Mouse (Mus musculus) E14TG2a.4 (cell line): ENCODE measurements around the gene Cd3d.

Experiments used
- H3K27me3 ChIP-seq: 2 replicates; pipeline ENCODE4 v1.6.1; 2014; ENCODE audit warnings: low read length, control low read depth; ENCODE audit not compliant: insufficient read depth
- H3K36me3 ChIP-seq: 2 replicates; pipeline ENCODE4 v1.6.1; 2014; ENCODE audit warnings: low read length, control low read depth; ENCODE audit not compliant: insufficient read depth
- H3K4me1 ChIP-seq: replicated peaks from 2 replicates; pipeline ENCODE4 v1.6.1; 2014; ENCODE audit warnings: low read depth, low read length, control low read depth
- H3K4me3 ChIP-seq: replicated peaks from 2 replicates; pipeline ENCODE4 v1.5.1; 2014; ENCODE audit warnings: mild to moderate bottlenecking, low read length
- H3K9me3 ChIP-seq: 2 replicates; pipeline ENCODE4 v1.6.1; 2014; ENCODE audit warnings: low read length, control low read depth
- CTCF ChIP-seq: conservative IDR thresholded peaks from 2 replicates; pipeline ENCODE4 v1.5.1; 2014; ENCODE audit warnings: low read length
- NANOG ChIP-seq: IDR thresholded peaks from 2 replicates; pipeline ENCODE4 v1.6.1; 2014; ENCODE audit warnings: borderline replicate concordance, low read length, mixed read lengths
- POU5F1 ChIP-seq: IDR thresholded peaks from 2 replicates; pipeline ENCODE4 v1.6.1; 2014; ENCODE audit warnings: low read length, borderline replicate concordance

The Cd3d gene

GRCm38 (mm10) chr9:45014879-45015278, 33.3 kb downstream of the Cd3d start:
- Histone ChIP-seq H3K27me3 (no peaks in the 10 kb centered on the region; the same call in 1 of the 2 replicates), H3K9me3 (no peaks in the 10 kb centered on the region), H3K36me3 (no peaks in the 10 kb centered on the region), H3K4me3 (no peak overlapping the region), H3K4me1 (peaks cover 3% of the 10 kb centered on the region; the same call in 1 of the 2 replicates)
- TF ChIP-seq CTCF = no peak
- no peak for TF ChIP-seq NANOG
- no peak for TF ChIP-seq POU5F1

GRCm38 (mm10) chr9:45015841-45016240, 34.3 kb downstream of the Cd3d start:
- no peaks in the 10 kb centered on the region for H3K36me3 ChIP-seq
- no peak overlapping the region for H3K4me3 ChIP-seq
- TF ChIP-seq NANOG (no peak), POU5F1 (no peak), CTCF (no peak)
- no peaks in the 10 kb centered on the region for H3K9me3 ChIP-seq
- H3K4me1 ChIP-seq = peaks cover 3% of the 10 kb centered on the region; the same call in 1 of the 2 replicates
- no peaks in the 10 kb centered on the region; the same call in 1 of the 2 replicates for H3K27me3 ChIP-seq

GRCm38 (mm10) chr9:45018031-45018430, 36.4 kb downstream of the Cd3d start:
- Histone ChIP-seq H3K27me3 (no peaks in the 10 kb centered on the region; the same call in 1 of the 2 replicates), H3K4me3 (no peak overlapping the region), H3K9me3 (no peaks in the 10 kb centered on the region), H3K4me1 (no peaks in the 10 kb centered on the region), H3K36me3 (no peaks in the 10 kb centered on the region)
- TF ChIP-seq NANOG = no peak
- no peak for TF ChIP-seq CTCF
- no peak for TF ChIP-seq POU5F1

GRCm38 (mm10) chr9:45022800-45023199, 41.2 kb downstream of the Cd3d start:
- H3K36me3 ChIP-seq = no peaks in the 10 kb centered on the region
- H3K27me3 ChIP-seq = peaks cover 9% of the 10 kb centered on the region; the same call in 1 of the 2 replicates
- TF ChIP-seq NANOG (no peak), CTCF (peak; percentile 48), POU5F1 (no peak)
- no peak overlapping the region for H3K4me3 ChIP-seq
- no peaks in the 10 kb centered on the region for H3K4me1 ChIP-seq
- H3K9me3 ChIP-seq = no peaks in the 10 kb centered on the region

- Histone ChIP-seq H3K4me1 (no peaks in the 10 kb centered on the region), H3K4me3 (no peak overlapping the region), H3K36me3 (no peaks in the 10 kb centered on the region), H3K9me3 (no peaks in the 10 kb centered on the region), H3K27me3 (peaks cover 9% of the 10 kb centered on the region; the same call in 1 of the 2 replicates)
- TF ChIP-seq NANOG (no peak), CTCF (no peak), POU5F1 (no peak)
Observed at GRCm38 (mm10) chr9:45023638-45024037, 42.1 kb downstream of the Cd3d start.

- TF ChIP-seq POU5F1 (no peak), NANOG (no peak), CTCF (no peak)
- no peaks in the 10 kb centered on the region for H3K9me3 ChIP-seq
- no peaks in the 10 kb centered on the region for H3K36me3 ChIP-seq
- no peaks in the 10 kb centered on the region for H3K4me1 ChIP-seq
- peaks cover 9% of the 10 kb centered on the region; the same call in 1 of the 2 replicates for H3K27me3 ChIP-seq
- H3K4me3 ChIP-seq = no peak overlapping the region
Observed at GRCm38 (mm10) chr9:45024187-45024586, 42.6 kb downstream of the Cd3d start.

- H3K9me3 ChIP-seq = no peaks in the 10 kb centered on the region
- no peak overlapping the region for H3K4me3 ChIP-seq
- no peak for TF ChIP-seq NANOG
- TF ChIP-seq POU5F1 = no peak
- TF ChIP-seq CTCF = no peak
- H3K4me1 ChIP-seq = no peaks in the 10 kb centered on the region
- H3K36me3 ChIP-seq = no peaks in the 10 kb centered on the region
- H3K27me3 ChIP-seq = peaks cover 22% of the 10 kb centered on the region
Observed at GRCm38 (mm10) chr9:45027376-45027775, 45.8 kb downstream of the Cd3d start.

- H3K9me3 ChIP-seq = no peaks in the 10 kb centered on the region
- no peak for TF ChIP-seq NANOG
- H3K27me3 ChIP-seq = peaks cover 22% of the 10 kb centered on the region
- no peaks in the 10 kb centered on the region for H3K36me3 ChIP-seq
- H3K4me3 ChIP-seq = no peak overlapping the region
- H3K4me1 ChIP-seq = no peaks in the 10 kb centered on the region
Observed at GRCm38 (mm10) chr9:45030341-45030740, 48.8 kb downstream of the Cd3d start.

- H3K36me3 ChIP-seq = no peaks in the 10 kb centered on the region
- no peaks in the 10 kb centered on the region for H3K4me1 ChIP-seq
- TF ChIP-seq CTCF (no peak), POU5F1 (no peak)
- no peak overlapping the region for H3K4me3 ChIP-seq
- no peaks in the 10 kb centered on the region for H3K9me3 ChIP-seq
- peaks cover 20% of the 10 kb centered on the region for H3K27me3 ChIP-seq
Observed at GRCm38 (mm10) chr9:45032261-45032660, 50.7 kb downstream of the Cd3d start.

GRCm38 (mm10) chr9:45034526-45034925, 52.9 kb downstream of the Cd3d start:
- no peaks in the 10 kb centered on the region for H3K36me3 ChIP-seq
- no peaks in the 10 kb centered on the region for H3K4me1 ChIP-seq
- peaks cover 36% of the 10 kb centered on the region for H3K27me3 ChIP-seq
- no peak overlapping the region for H3K4me3 ChIP-seq
- H3K9me3 ChIP-seq = no peaks in the 10 kb centered on the region
- TF ChIP-seq NANOG = no peak
- no peak for TF ChIP-seq POU5F1
- TF ChIP-seq CTCF = no peak
